Mouse (Mus musculus): ENCODE measurements around the gene Bmpr1a. TPM values are rescaled to one million over a fixed set of nuclear protein-coding genes. Genes with fewer than 3 reads are reported as not detected.
A peak's percentile ranks its signal among the peaks of the same experiment; 100 is the strongest.

Bmpr1a gene
- polyA plus RNA-seq, 1 experiment from 2014 or later, result 3.4 TPM

- DNase-seq (no peak), ATAC-seq (ENCODE audit: low read depth) (no peak)
- Histone ChIP-seq H3K27me3 (peaks cover 68% of the 10 kb centered on the region), H3K4me1 (replicated peaks) (peaks cover 46% of the 10 kb centered on the region), H3K4me2 (no peak overlapping the region), H3K9ac (no peak overlapping the region), H3K9me3 (replicated peaks) (no peaks in the 10 kb centered on the region), H3K36me3 (no peaks in the 10 kb centered on the region), H3K4me3 (replicated peaks) (no peak overlapping the region), H3K27ac (no peak overlapping the region)
- WGBS (ENCODE audit: insufficient replicate concordance), result 76% methylated on average over 5 of the region's 5 CpGs
Observed at GRCm38 (mm10) chr14:34504377-34504776, 1.2 kb upstream of the Bmpr1a start.

DNA sequence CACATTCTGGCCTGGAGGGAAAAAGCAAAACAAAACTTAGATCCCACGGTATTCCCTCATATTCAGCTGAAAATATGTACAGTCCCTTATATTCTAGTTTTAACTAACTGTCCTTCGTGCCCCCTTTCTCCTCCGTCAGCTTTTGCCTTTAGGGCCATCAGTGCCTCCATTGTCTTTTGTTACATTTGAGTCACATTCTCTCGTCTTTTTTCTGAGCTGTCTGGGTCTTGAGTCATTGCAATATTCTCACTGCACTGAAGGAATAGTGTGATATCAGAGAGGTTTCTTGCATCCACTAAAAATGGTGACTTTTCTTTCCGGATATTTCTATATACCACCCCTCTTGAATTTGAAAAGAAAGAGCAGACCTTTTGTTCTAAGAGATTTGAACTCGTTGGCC is 618 bp upstream of the Bmpr1a start:
- DNase-seq (no peak), ATAC-seq (ENCODE audit: low read depth) (no peak)
- H3K36me3 ChIP-seq, result no peaks in the 10 kb centered on the region
- H3K27ac ChIP-seq, result no peak overlapping the region
- no peak overlapping the region for H3K4me2 ChIP-seq
- peaks cover 74% of the 10 kb centered on the region for H3K27me3 ChIP-seq
- no peaks in the 10 kb centered on the region for H3K9me3 ChIP-seq (replicated peaks)
- H3K4me3 ChIP-seq (replicated peaks), result no peak overlapping the region
- peaks cover 40% of the 10 kb centered on the region for H3K4me1 ChIP-seq (replicated peaks)
- 72% methylated on average over 6 of the region's 6 CpGs for WGBS (ENCODE audit: insufficient replicate concordance)
- H3K9ac ChIP-seq, result no peak overlapping the region

DNA sequence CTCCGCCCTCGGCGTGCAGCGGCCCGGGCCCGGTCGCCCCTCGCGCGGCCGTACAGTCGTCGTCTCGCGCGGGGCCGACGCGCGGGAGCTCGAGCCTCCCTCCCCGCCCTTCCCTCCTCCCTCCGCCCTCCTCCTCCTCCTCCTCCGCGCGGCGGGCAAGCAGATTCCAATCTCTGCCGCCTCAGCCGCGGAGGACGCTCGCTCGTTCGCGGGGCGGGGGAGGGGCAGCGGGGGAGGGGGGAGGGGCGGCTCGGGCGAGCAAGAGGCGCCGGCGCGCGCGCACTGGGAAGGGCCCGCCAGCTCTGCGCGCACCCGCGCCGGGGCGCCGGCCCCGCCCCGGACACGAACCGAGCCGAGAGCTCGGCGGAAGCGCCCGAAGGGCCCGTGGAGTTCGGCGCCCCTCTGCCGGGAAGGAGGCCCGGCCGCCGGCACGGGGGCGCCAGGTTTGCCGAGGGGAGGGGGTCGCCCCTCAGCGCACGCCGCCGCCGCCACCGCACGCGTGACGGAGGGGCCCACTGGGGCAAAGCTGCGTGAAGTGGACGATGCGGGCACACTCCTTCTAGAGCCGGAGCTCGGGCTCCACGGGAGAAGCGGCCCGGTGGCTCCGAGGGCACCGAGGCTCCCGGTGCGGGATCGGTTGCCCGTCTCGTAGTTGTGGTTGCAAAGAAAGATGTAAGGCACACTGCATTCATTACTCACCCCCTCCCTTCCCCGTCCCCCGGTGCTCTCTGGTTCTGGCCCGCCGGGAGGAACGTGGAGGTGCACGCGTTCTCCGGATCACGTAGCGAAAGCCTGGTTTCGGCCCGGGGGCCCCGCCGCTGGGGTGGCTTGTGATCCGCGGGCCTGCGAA is 441 bp downstream of the Bmpr1a start:
- H3K36me3 ChIP-seq, result no peaks in the 10 kb centered on the region
- peaks cover 30% of the 10 kb centered on the region for H3K4me1 ChIP-seq (replicated peaks)
- H3K27me3 ChIP-seq, result peaks cover 76% of the 10 kb centered on the region
- peak overlapping the region; percentile 73 for H3K4me3 ChIP-seq (replicated peaks)
- peak overlapping the region; percentile 75 for H3K27ac ChIP-seq
- peak overlapping the region; percentile 91 for H3K4me2 ChIP-seq
- H3K9ac ChIP-seq, result peak overlapping the region; percentile 82
- ATAC-seq (ENCODE audit: low read depth) (peak; percentile 85), DNase-seq (peak; percentile 64)
- under 1% methylated on average over 92 of the region's 115 CpGs for WGBS (ENCODE audit: insufficient replicate concordance)
- no peaks in the 10 kb centered on the region for H3K9me3 ChIP-seq (replicated peaks)

- Histone ChIP-seq H3K27ac (peak overlapping the region; percentile 75), H3K27me3 (peaks cover 81% of the 10 kb centered on the region), H3K4me2 (peak overlapping the region; percentile 91), H3K4me1 (replicated peaks) (peaks cover 30% of the 10 kb centered on the region), H3K9me3 (replicated peaks) (no peaks in the 10 kb centered on the region), H3K36me3 (no peaks in the 10 kb centered on the region), H3K9ac (peak overlapping the region; percentile 82), H3K4me3 (replicated peaks) (peak overlapping the region; percentile 73)
- peak; percentile 14; the same call in 1 of the 2 replicates for ATAC-seq (ENCODE audit: low read depth)
- peak; percentile 20 for DNase-seq
- under 1% methylated on average over 77 of the region's 77 CpGs for WGBS (ENCODE audit: insufficient replicate concordance)
Observed at GRCm38 (mm10) chr14:34501804-34502474, 1.2 kb downstream of the Bmpr1a start.

GRCm38 (mm10) chr14:34501447-34501803 is 1.7 kb downstream of the Bmpr1a start:
- Histone ChIP-seq H3K27ac (no peak overlapping the region; the same call in 1 of the 2 replicates), H3K4me2 (peak overlapping the region; percentile 91), H3K9me3 (replicated peaks) (no peaks in the 10 kb centered on the region), H3K36me3 (no peaks in the 10 kb centered on the region), H3K9ac (peak overlapping the region; percentile 82), H3K4me1 (replicated peaks) (peaks cover 30% of the 10 kb centered on the region), H3K4me3 (replicated peaks) (peak overlapping the region; percentile 73), H3K27me3 (peaks cover 78% of the 10 kb centered on the region)
- WGBS (ENCODE audit: insufficient replicate concordance), result 1% methylated on average over 16 of the region's 16 CpGs
- DNase-seq, result no peak
- ATAC-seq (ENCODE audit: low read depth), result no peak

GRCm38 (mm10) chr14:34500309-34500708 is 2.8 kb downstream of the Bmpr1a start:
- 33% methylated on average over 4 of the region's 4 CpGs for WGBS (ENCODE audit: insufficient replicate concordance)
- H3K4me3 ChIP-seq (replicated peaks), result no peak overlapping the region

GRCm38 (mm10) chr14:34499664-34500063 is 3.5 kb downstream of the Bmpr1a start:
- ATAC-seq (ENCODE audit: low read depth) (no peak), DNase-seq (no peak)
- Histone ChIP-seq H3K9me3 (replicated peaks) (no peaks in the 10 kb centered on the region), H3K4me2 (no peak overlapping the region), H3K27ac (no peak overlapping the region), H3K4me3 (replicated peaks) (no peak overlapping the region), H3K27me3 (peaks cover 64% of the 10 kb centered on the region), H3K36me3 (no peaks in the 10 kb centered on the region), H3K4me1 (replicated peaks) (peaks cover 24% of the 10 kb centered on the region), H3K9ac (no peak overlapping the region)
- WGBS (ENCODE audit: insufficient replicate concordance), result 69% methylated on average over 4 of the region's 4 CpGs

More at GRCm38 (mm10) chr14:34500309-34500708, 2.8 kb downstream of the Bmpr1a start:
- ATAC-seq (ENCODE audit: low read depth), result no peak
- Histone ChIP-seq H3K27me3 (peaks cover 69% of the 10 kb centered on the region), H3K36me3 (no peaks in the 10 kb centered on the region), H3K4me2 (0 out of 2 replicates have a peak overlapping the region, but pooled peaks have one; percentile 91), H3K4me1 (replicated peaks) (peaks cover 28% of the 10 kb centered on the region), H3K9me3 (replicated peaks) (no peaks in the 10 kb centered on the region), H3K9ac (no peak overlapping the region), H3K27ac (no peak overlapping the region)
- no peak for DNase-seq

GRCm38 (mm10) chr14:34497346-34497745 is 5.8 kb downstream of the Bmpr1a start:
- no peak overlapping the region for H3K4me3 ChIP-seq (replicated peaks)
- no peaks in the 10 kb centered on the region for H3K36me3 ChIP-seq
- no peak overlapping the region for H3K27ac ChIP-seq
- 53% methylated on average over 3 of the region's 3 CpGs for WGBS (ENCODE audit: insufficient replicate concordance)
- no peak for DNase-seq
- H3K27me3 ChIP-seq, result peaks cover 42% of the 10 kb centered on the region
- H3K9me3 ChIP-seq (replicated peaks), result no peaks in the 10 kb centered on the region
- H3K4me2 ChIP-seq, result no peak overlapping the region
- H3K4me1 ChIP-seq (replicated peaks), result peaks cover 17% of the 10 kb centered on the region; the same call in 1 of the 2 replicates
- no peak overlapping the region for H3K9ac ChIP-seq
- ATAC-seq (ENCODE audit: low read depth), result no peak

DNA sequence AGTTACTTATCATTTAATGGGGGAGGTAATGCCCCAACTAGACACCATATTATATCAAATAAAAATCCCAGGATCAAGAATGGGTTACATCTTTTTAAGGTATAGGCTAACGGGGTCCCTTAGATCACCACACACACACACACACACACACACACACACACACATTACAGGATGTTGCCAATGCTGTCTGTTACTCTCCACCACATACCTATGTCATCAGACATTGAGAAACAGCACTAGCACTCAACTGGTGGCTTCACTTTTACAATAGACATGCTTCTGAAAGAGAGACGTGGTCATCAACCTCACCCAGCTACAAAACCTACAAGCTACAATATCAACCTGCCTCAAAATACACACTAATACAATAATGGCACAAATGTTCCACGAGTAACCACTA is 9.5 kb downstream of the Bmpr1a start:
- no peak overlapping the region for H3K4me3 ChIP-seq (replicated peaks)
- WGBS (ENCODE audit: insufficient replicate concordance), result 62% methylated on average over 3 of the region's 3 CpGs
- 0 out of 2 replicates have a peak, but pooled peaks cover 6% of the 10 kb centered on the region for H3K4me1 ChIP-seq (replicated peaks)
- no peaks in the 10 kb centered on the region for H3K9me3 ChIP-seq (replicated peaks)
- no peak overlapping the region for H3K4me2 ChIP-seq
- H3K27ac ChIP-seq, result no peak overlapping the region
- DNase-seq (no peak), ATAC-seq (ENCODE audit: low read depth) (no peak)
- no peaks in the 10 kb centered on the region for H3K36me3 ChIP-seq
- H3K27me3 ChIP-seq, result peaks cover 8% of the 10 kb centered on the region; the same call in 1 of the 2 replicates
- H3K9ac ChIP-seq, result no peak overlapping the region

GRCm38 (mm10) chr14:34492688-34493087 is 10.5 kb downstream of the Bmpr1a start:
- WGBS (ENCODE audit: insufficient replicate concordance), result 51% methylated on average over 2 of the region's 2 CpGs
- H3K4me2 ChIP-seq, result no peak overlapping the region
- H3K36me3 ChIP-seq, result no peaks in the 10 kb centered on the region

DNA sequence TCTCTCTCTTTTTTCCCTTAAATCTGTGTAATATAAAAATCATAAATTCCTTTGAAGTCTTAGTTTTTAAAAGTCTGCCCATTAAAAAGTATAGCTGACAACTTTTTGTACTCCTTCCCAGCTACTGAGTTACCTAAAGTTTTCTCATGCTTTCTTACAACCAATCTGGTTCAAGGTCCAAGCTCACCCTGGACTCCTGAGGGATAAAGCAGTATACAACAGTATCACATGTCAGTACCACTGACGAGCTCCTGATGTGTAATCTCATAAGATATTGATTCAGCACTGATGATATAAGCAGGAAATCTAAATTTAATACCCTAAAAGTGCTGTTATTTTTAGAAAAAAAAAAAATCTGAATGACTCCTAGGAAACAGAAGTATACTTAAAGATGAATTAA is 12.2 kb downstream of the Bmpr1a start:
- WGBS (ENCODE audit: insufficient replicate concordance), result 48% methylated on average over 1 of the region's 1 CpGs
- no peak overlapping the region for H3K27ac ChIP-seq
- H3K4me1 ChIP-seq (replicated peaks), result peaks cover 11% of the 10 kb centered on the region; the same call in 1 of the 2 replicates

More at GRCm38 (mm10) chr14:34492688-34493087, 10.5 kb downstream of the Bmpr1a start:
- no peak overlapping the region for H3K27ac ChIP-seq
- no peaks in the 10 kb centered on the region for H3K9me3 ChIP-seq (replicated peaks)
- DNase-seq (no peak), ATAC-seq (ENCODE audit: low read depth) (no peak)
- H3K27me3 ChIP-seq, result peaks cover 7% of the 10 kb centered on the region; the same call in 1 of the 2 replicates
- no peak overlapping the region for H3K4me3 ChIP-seq (replicated peaks)
- H3K4me1 ChIP-seq (replicated peaks), result peaks cover 10% of the 10 kb centered on the region; the same call in 1 of the 2 replicates
- H3K9ac ChIP-seq, result no peak overlapping the region

More for the DNA sequence above, 12.2 kb downstream of the Bmpr1a start:
- Histone ChIP-seq H3K9me3 (replicated peaks) (no peaks in the 10 kb centered on the region), H3K27me3 (0 out of 2 replicates have a peak, but pooled peaks cover 2% of the 10 kb centered on the region), H3K4me2 (no peak overlapping the region), H3K4me3 (replicated peaks) (no peak overlapping the region), H3K36me3 (no peaks in the 10 kb centered on the region), H3K9ac (no peak overlapping the region)
- ATAC-seq (ENCODE audit: low read depth) (no peak), DNase-seq (no peak)

Data from liver, embryonic 13.5 days (tissue).